Mouse (Mus musculus) ovary, postnatal 36 days (tissue): ENCODE data around the gene Gm28053.

Source experiments
- DNase-seq: peaks from one replicate; pipeline ENCODE4 v3.0.0; 2022; ENCODE audit warnings: low spot score, mixed read lengths

Gm28053 gene

DNA sequence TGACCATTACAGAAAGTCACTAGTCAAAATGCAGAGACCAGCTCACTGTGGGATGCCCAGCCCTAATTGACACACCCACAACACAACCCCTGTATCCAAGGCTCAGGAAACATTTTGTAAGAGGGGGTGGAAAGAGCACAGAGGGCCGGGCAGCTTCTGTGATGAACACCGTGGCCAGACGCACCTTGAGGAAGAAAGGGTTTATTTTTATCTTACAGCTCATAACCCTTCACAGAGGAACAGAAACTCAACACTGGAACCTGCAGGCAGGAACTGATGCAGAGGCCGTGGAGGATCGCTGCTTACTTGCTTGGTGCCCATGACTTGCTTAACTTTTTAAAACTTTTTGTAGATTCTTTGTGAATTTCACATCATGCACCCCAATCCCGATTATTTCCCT is 25.4 kb upstream of the Gm28053 start:
- DNase-seq: no peak

- DNase-seq: no peak
Measured at GRCm38 (mm10) chr6:48696830-48697554, 21.4 kb upstream of the Gm28053 start.

DNA sequence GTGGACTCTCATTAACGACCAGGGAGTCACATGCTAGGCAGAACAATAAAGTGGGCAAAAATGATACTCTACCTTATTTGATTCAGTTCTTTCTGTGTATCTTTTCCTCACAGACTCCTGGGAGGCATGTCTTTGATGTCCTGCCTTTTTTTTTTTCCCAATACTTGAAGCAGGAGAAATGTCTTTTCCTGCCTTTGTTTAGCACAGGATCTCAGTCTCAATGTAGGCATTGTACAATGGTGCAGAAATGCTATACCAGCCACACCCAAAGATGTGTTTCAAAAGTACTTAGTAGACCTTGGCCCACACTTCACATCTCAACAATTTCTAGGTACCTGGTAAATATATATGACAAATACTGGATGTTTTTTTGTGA is 20.9 kb upstream of the Gm28053 start:
- DNase-seq: no peak

DNA sequence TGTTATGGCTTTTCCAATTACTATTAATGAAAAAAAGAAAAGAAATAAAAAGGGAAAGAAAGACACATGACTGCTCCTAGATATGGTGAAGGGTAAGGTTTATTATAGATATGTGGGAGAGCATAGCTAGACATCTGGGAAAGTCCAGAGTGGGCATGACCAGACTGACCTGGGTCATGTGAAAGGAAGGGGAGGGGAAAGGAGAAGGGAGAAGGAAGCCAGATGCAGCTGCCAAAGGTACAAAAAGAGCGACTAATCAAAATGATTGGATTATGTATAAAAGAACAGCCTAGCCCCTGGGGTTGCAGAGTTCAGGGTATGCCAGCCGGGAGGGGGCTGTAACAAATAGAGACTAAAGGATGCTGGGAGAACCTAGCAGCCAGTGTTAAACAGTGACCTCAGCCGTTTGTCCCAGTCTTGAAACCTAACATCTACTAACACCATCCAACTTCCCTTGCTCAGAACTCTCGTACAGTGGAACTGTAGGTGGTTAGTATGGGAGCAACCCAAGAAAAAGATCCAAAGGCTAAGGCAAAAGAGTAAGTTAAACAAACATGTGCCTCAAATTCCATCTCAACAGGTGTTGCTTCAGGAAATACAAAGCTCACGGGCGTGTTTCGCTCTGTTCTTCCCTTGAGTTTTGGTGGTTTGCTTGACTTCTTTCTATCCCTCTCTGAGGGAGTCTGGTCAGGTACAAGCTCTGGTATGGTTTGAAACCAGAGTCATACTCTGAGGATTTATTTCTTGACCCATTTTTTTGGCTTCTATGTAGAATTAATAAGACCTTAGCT is 20.1 kb upstream of the Gm28053 start:
- no peak for DNase-seq

DNA sequence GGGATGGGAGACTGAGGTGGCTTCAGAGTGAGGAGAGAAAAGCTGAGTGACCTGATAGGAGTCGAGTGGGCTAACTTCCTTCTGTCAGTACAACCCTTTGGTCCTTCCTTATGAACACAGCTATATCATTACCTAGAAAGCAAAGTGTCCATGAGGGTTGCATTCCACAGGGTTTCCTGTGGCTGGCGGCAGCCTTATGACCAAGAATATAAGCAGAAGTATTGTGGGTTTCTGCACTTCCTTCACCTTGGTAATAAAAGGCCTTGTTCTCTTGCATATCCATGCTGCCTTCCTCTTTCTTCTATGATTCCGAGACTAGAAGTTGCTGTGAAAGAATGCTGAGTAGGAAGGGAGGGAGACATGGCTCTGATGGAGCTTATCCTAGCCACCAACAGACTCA is 19.5 kb upstream of the Gm28053 start:
- no peak for DNase-seq

GRCm38 (mm10) chr6:48700251-48701075 is 17.9 kb upstream of the Gm28053 start:
- no peak for DNase-seq

- no peak for DNase-seq
Measured at GRCm38 (mm10) chr6:48702146-48702545, 16.3 kb upstream of the Gm28053 start.

DNA sequence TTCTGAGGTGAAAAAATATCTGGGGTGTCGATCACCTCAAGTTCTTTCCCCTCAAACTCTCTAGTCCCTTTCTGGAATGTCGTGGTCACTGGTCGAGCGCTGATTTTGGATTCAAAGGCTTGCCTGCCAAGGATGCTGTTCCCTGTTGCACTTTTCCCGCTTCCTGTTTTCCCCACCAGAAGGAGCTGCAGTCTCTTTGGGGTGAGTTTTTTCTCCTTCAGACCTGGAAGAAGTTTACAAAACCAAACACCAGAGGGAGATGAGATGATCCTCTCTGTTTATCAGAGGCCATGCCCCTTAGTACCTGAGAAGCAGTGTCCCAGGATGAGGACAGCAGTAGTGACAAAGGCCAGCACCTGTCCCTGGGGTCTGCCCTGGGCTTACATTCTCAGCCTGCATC is 15.8 kb upstream of the Gm28053 start:
- DNase-seq: no peak

- no peak for DNase-seq
Measured at GRCm38 (mm10) chr6:48704146-48704545, 14.3 kb upstream of the Gm28053 start.

GRCm38 (mm10) chr6:48706130-48706529 is 12.3 kb upstream of the Gm28053 start:
- DNase-seq: no peak

GRCm38 (mm10) chr6:48720326-48720725 is 1.9 kb downstream of the Gm28053 start:
- DNase-seq: no peak

- no peak for DNase-seq
Measured at GRCm38 (mm10) chr6:48723468-48723867, 5.1 kb downstream of the Gm28053 start.

DNA sequence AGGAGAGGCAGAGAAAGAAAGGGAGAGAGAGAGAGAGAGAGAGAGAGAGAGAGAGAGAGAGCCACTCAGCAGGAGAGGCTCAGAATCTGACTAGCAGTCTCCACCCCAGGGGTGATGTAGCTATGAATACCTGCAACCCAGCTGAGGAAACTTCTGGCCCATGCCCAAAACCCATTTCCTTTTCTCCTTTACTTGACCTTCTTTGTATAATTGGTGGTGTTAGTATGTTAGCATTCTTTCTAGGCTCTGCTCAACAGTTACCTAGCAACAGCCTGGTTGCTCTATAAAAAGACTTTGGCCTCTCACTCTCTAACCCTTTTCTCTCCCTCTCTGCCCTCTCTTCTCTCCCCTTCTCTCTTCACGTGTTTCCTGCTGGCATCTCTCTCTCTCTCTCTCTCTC is 7.1 kb downstream of the Gm28053 start:
- no peak for DNase-seq

GRCm38 (mm10) chr6:48727761-48728160 is 9.4 kb downstream of the Gm28053 start:
- DNase-seq: no peak

DNA sequence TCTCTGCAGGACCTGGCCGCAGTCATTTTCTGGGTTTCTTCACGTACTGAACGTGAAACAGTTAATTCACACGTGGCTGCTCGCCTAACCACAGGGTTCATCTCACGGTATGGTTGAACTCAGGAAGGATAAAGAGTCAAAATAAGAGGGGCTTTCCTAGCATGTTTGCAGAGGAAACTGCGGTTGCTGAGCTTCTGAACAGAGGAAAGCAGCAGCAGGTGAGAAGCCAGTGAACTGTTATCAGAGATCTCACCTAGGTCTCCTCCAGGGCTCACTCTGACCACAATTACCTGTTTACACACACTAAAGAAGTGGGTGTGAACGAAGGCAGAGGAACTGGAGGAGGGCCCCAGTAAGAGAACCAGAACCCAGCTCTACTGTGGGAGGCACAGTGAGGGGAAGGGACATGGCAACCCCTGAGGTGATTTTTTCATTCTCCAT is 14.5 kb downstream of the Gm28053 start:
- DNase-seq: no peak

GRCm38 (mm10) chr6:48733660-48734059 is 15.3 kb downstream of the Gm28053 start:
- DNase-seq: no peak

- DNase-seq: no peak
Measured at GRCm38 (mm10) chr6:48737053-48737452, 18.6 kb downstream of the Gm28053 start.

DNA sequence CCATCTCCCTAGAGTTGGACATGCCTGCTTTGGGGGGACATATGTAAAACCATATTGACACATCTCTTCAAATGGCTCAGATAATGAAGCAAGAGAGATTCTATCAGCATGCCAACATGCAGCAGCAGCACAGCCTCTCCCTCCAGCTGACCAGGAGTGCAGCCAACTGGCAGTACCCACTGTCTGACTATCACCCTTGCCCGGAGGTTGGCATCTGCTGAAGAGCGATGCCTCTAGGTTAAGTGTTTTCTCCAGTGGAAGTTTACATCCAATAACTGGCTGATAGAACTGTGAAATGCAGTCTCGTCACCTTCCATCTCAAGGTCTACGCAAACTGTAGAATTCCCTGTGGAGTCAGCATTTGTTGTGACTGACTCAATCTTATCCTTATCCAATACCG is 19.3 kb downstream of the Gm28053 start:
- DNase-seq: no peak

- DNase-seq: no peak
Measured at GRCm38 (mm10) chr6:48738961-48739779, 20.8 kb downstream of the Gm28053 start, which contains the start of gene Gimap1. Gimap1 (plus strand) TSS chr6:48739054.

- DNase-seq: no peak
Measured at GRCm38 (mm10) chr6:48739780-48740055, 21.3 kb downstream of the Gm28053 start.

GRCm38 (mm10) chr6:48740501-48741169 is 22.2 kb downstream of the Gm28053 start:
- no peak for DNase-seq
